In the genomic region with DNA sequence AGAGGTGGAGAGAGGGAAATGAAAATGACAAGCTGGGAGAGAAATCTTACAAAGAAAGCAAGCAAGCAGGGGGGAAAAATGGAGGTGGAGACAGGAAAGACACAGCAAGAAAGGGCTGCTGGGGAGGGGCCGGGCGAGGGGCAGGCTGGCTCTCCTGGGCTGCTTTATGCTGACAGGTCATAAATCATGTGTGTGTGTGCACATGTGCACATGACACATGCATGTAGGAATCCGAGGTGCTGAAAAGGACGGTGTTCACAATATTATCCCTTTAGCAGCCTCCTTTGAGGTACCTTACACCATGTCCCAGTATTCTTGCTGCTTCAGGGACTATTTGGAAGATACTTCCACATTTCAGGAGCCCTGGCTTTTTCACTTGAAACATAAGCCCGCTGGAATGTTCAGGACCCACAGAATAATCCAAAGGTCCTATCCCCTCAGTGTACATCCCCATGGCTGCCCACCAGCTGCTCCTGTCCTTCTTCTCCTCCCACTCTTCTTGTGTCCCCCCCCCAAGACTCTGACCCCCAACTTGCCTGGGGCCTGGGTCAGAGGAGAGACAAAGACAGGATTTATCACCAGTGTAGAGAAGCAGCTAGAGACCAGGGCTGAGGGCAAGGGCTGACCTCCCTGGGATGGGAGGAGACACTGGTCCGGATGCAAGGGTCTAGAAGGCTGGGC, we compare ENCODE assay signal across 9 mouse cellular contexts. TPM values are rescaled to one million over a fixed set of nuclear protein-coding genes. Genes with fewer than 3 reads are reported as not detected.
DNase-seq lines count a peak whose midpoint lies in the region; ATAC-seq and TF ChIP-seq lines count a peak whose summit lies in the region.
"Had no signal": no experiment of that assay in that cellular context is flagged by ENCODE, and none has a peak within 500 bp of the region (broad histone marks: within the 10 kb centered on the region; RNA-seq: fewer than 3 reads in every experiment).

No protein-coding gene starts in this region.

- H3K9ac ChIP-seq in kidney, embryonic 16.5 days (replicated peaks; ENCODE audit: low read length): peak overlapping the region; percentile 39
- H3K9ac ChIP-seq in limb, embryonic 11.5 days (ENCODE audit: low read length): peak overlapping the region; percentile 39; the same call in 1 of the 2 replicates
- H3K9ac ChIP-seq in neural tube, embryonic 15.5 days (replicated peaks): 0 out of 2 replicates have a peak overlapping the region, but pooled peaks have one; percentile 14

- peak overlapping the region; percentile 10; the same call in 1 of the 2 replicates for H3K4me2 ChIP-seq in kidney, embryonic 16.5 days (replicated peaks; ENCODE audit: low read depth, low read length)
- H3K4me2 ChIP-seq in limb, embryonic 11.5 days (ENCODE audit: low read depth, severe bottlenecking): 0 out of 2 replicates have a peak overlapping the region, but pooled peaks have one; percentile 3
- H3K4me2 ChIP-seq in neural tube, embryonic 15.5 days: peak overlapping the region; percentile 6; the same call in 1 of the 2 replicates

- no peaks in the 10 kb centered on the region for H3K9me3 ChIP-seq in kidney, embryonic 16.5 days (ENCODE audit: low read length)
- H3K9me3 ChIP-seq in limb, embryonic 11.5 days (ENCODE audit: control insufficient read depth, low read length): no peaks in the 10 kb centered on the region
- H3K9me3 ChIP-seq in neural tube, embryonic 15.5 days (replicated peaks): no peaks in the 10 kb centered on the region

- H3K27me3 ChIP-seq in kidney, embryonic 16.5 days (ENCODE audit: insufficient read depth, low read length): no peaks in the 10 kb centered on the region
- H3K27me3 ChIP-seq in limb, embryonic 11.5 days (ENCODE audit: control insufficient read depth, insufficient read depth, low read length): no peaks in the 10 kb centered on the region
- H3K27me3 ChIP-seq in neural tube, embryonic 15.5 days (replicated peaks): no peaks in the 10 kb centered on the region

- no peak for DNase-seq in kidney, adult 18-20 months
- peak; percentile 82 for DNase-seq in limb, embryonic 11.5 days (ENCODE audit: low spot score)
- no peak for DNase-seq in adrenal gland, postnatal 10 days
- no peak for DNase-seq in left cerebral cortex, adult 8-10 months (ENCODE audit: low spot score in 2 of 2)
- no peak for DNase-seq in gastrocnemius, adult 8-10 months (ENCODE audit: low spot score in 2 of 2)

- no peaks in the 10 kb centered on the region for H3K36me3 ChIP-seq in kidney, embryonic 16.5 days (ENCODE audit: insufficient read depth, low read length)
- no peaks in the 10 kb centered on the region for H3K36me3 ChIP-seq in limb, embryonic 11.5 days (ENCODE audit: control insufficient read depth, insufficient read depth, low read length)
- H3K36me3 ChIP-seq in neural tube, embryonic 15.5 days: no peaks in the 10 kb centered on the region

- no peak for ATAC-seq in kidney, embryonic 16.5 days (ENCODE audit: low FRiP score, low TSS enrichment)
- ATAC-seq in limb, embryonic 11.5 days (ENCODE audit: insufficient number of reproducible peaks, low FRiP score, low TSS enrichment, low read depth): 0 out of 2 replicates have a peak, but pooled peaks have one; percentile 22
- no peak for ATAC-seq in neural tube, embryonic 15.5 days (ENCODE audit: low FRiP score)

- no peak overlapping the region for H3K4me3 ChIP-seq in kidney, embryonic 16.5 days (ENCODE audit: low read length)
- H3K4me3 ChIP-seq in embryonic fibroblast, embryonic 13.5 days (ENCODE audit: insufficient read depth, low read length): no peak overlapping the region
- H3K4me3 ChIP-seq in limb, embryonic 11.5 days (ENCODE audit: low read depth, low read length): no peak overlapping the region
- H3K4me3 ChIP-seq in neural tube, embryonic 15.5 days (replicated peaks): no peak overlapping the region
- H3K4me3 ChIP-seq: left cerebral cortex, adult 2 months had no signal

- peaks cover 93% of the 10 kb centered on the region for H3K4me1 ChIP-seq in kidney, embryonic 16.5 days (ENCODE audit: insufficient read depth, low read length)
- H3K4me1 ChIP-seq in embryonic fibroblast, embryonic 13.5 days (ENCODE audit: control insufficient read depth, insufficient read depth, low read length): peaks cover 48% of the 10 kb centered on the region
- H3K4me1 ChIP-seq in limb, embryonic 11.5 days (ENCODE audit: control insufficient read depth, insufficient read depth, low read length): peaks cover 85% of the 10 kb centered on the region
- peaks cover 94% of the 10 kb centered on the region for H3K4me1 ChIP-seq in neural tube, embryonic 15.5 days

- 4% methylated on average over 6 of the region's 6 CpGs for WGBS in kidney, embryonic 16.5 days
- 4% methylated on average over 6 of the region's 6 CpGs for WGBS in limb, embryonic 11.5 days
- WGBS in neural tube, embryonic 15.5 days: 8% methylated on average over 6 of the region's 6 CpGs

- TF ChIP-seq POLR2A in embryonic fibroblast, embryonic 13.5 days (IDR thresholded peaks at IDR 0.05; ENCODE audit: low read depth, low read length): no peak

- H3K27ac ChIP-seq in kidney, embryonic 16.5 days (ENCODE audit: low read length): peak overlapping the region; percentile 99
- H3K27ac ChIP-seq in embryonic fibroblast, embryonic 13.5 days (ENCODE audit: insufficient read depth, low read length): peak overlapping the region; percentile 62
- peak overlapping the region; percentile 98 for H3K27ac ChIP-seq in limb, embryonic 11.5 days (replicated peaks; ENCODE audit: low read depth, low read length)
- peak overlapping the region; percentile 99 for H3K27ac ChIP-seq in neural tube, embryonic 15.5 days (replicated peaks)

- TF ChIP-seq CTCF in embryonic fibroblast, embryonic 13.5 days (IDR thresholded peaks at IDR 0.05; ENCODE audit: borderline replicate concordance, insufficient read depth, low read length): no peak

RNA-seq across cellular contexts. Expression of a gene that starts 7.9 kb away (rescaled TPM):
- 0.30 and 0.67 TPM in 2 replicates for polyA plus RNA-seq in kidney, embryonic 16.5 days (2015; fragmentation: Nextera tagmentation; extraction: Ambion mirVana)
- 0.40 TPM in 1 of 2 replicates, not detected in the other for polyA plus RNA-seq in embryonic fibroblast, embryonic 13.5 days (2011; ENCODE audit: insufficient read length, low read depth, missing spikeins)
- polyA plus RNA-seq in limb, embryonic 11.5 days (2014; fragmentation: Nextera tagmentation; extraction: Ambion mirVana): 0.31 TPM in 1 of 2 replicates, not detected in the other
- 0.33 and 0.60 TPM in 2 replicates for polyA plus RNA-seq in neural tube, embryonic 15.5 days (2015; fragmentation: Nextera tagmentation; extraction: Ambion mirVana)
- not detected for total RNA-seq in adrenal gland, postnatal 10 days (2021)
- total RNA-seq in left cerebral cortex, adult 8-10 months (2022): 1 to 10 TPM in 2 of 4 experiments, under 1 TPM in 2; 0.76 to 6.8 (median 2.8) TPM
- total RNA-seq in gastrocnemius, adult 8-10 months (2022): not detected

RNA-seq across cellular contexts. Expression of a gene that starts 30.0 kb away (rescaled TPM):
- polyA plus RNA-seq in kidney, embryonic 16.5 days (2015; fragmentation: Nextera tagmentation; extraction: Ambion mirVana): 324 and 333 TPM in 2 replicates
- polyA plus RNA-seq in embryonic fibroblast, embryonic 13.5 days (2011; ENCODE audit: insufficient read length, low read depth, missing spikeins): 141 and 143 TPM in 2 replicates
- polyA plus RNA-seq in limb, embryonic 11.5 days (2014; fragmentation: Nextera tagmentation; extraction: Ambion mirVana): 320 and 334 TPM in 2 replicates
- 190 and 207 TPM in 2 replicates for polyA plus RNA-seq in neural tube, embryonic 15.5 days (2015; fragmentation: Nextera tagmentation; extraction: Ambion mirVana)
- 100 to 1,000 TPM; 114 TPM for total RNA-seq in adrenal gland, postnatal 10 days (2021)
- 10 to 100 TPM; 90.9 to 93.2 (median 91.9) TPM for total RNA-seq in left cerebral cortex, adult 8-10 months (2022)
- 10 to 100 TPM; 34.7 to 39.4 (median 35.6) TPM for total RNA-seq in gastrocnemius, adult 8-10 months (2022)

RNA-seq across cellular contexts. Expression of a gene that starts 37.4 kb away (rescaled TPM):
- polyA plus RNA-seq in kidney, embryonic 16.5 days (2015; fragmentation: Nextera tagmentation; extraction: Ambion mirVana): 12.4 and 14.4 TPM in 2 replicates
- polyA plus RNA-seq in embryonic fibroblast, embryonic 13.5 days (2011; ENCODE audit: insufficient read length, low read depth, missing spikeins): 25.0 and 27.6 TPM in 2 replicates
- 19.2 and 22.9 TPM in 2 replicates for polyA plus RNA-seq in limb, embryonic 11.5 days (2014; fragmentation: Nextera tagmentation; extraction: Ambion mirVana)
- polyA plus RNA-seq in neural tube, embryonic 15.5 days (2015; fragmentation: Nextera tagmentation; extraction: Ambion mirVana): 18.6 and 19.9 TPM in 2 replicates
- total RNA-seq in adrenal gland, postnatal 10 days (2021): 10 to 100 TPM; 20.1 to 24.2 TPM
- 10 to 100 TPM; 60.6 to 78.6 (median 69.1) TPM for total RNA-seq in left cerebral cortex, adult 8-10 months (2022)
- total RNA-seq in gastrocnemius, adult 8-10 months (2022): 1 to 10 TPM; 5.7 to 6.4 (median 5.9) TPM

RNA-seq across cellular contexts. Expression of a gene that starts 44.3 kb away (rescaled TPM):
- 3.8 and 4.2 TPM in 2 replicates for polyA plus RNA-seq in kidney, embryonic 16.5 days (2015; fragmentation: Nextera tagmentation; extraction: Ambion mirVana)
- polyA plus RNA-seq in embryonic fibroblast, embryonic 13.5 days (2011; ENCODE audit: insufficient read length, low read depth, missing spikeins): not detected in 2 replicates
- 5.4 and 7.7 TPM in 2 replicates for polyA plus RNA-seq in limb, embryonic 11.5 days (2014; fragmentation: Nextera tagmentation; extraction: Ambion mirVana)
- 0.99 and 4.6 TPM in 2 replicates for polyA plus RNA-seq in neural tube, embryonic 15.5 days (2015; fragmentation: Nextera tagmentation; extraction: Ambion mirVana)
- total RNA-seq in adrenal gland, postnatal 10 days (2021): 1 to 10 TPM; 3.2 to 4.3 TPM
- not detected for total RNA-seq in left cerebral cortex, adult 8-10 months (2022)
- total RNA-seq in gastrocnemius, adult 8-10 months (2022): not detected
- total RNA-seq: left cerebral cortex, adult 2 months had no signal
